Mouse (Mus musculus) stomach, postnatal 0 days (tissue): ENCODE measurements around the gene Igfbp2. TPM values are rescaled to one million over a fixed set of nuclear protein-coding genes. Genes with fewer than 3 reads are reported as not detected.

ENCODE experiments used
- ATAC-seq: fragments of 200-750 bp; cut with Nextera tagmentation; 2 replicates; pipeline ENCODE4 v1.8.0; 2017; ENCODE audit not compliant: low FRiP score, low TSS enrichment
- DNase-seq: peaks from one replicate; pipeline ENCODE4 v3.0.0-alpha.2; 2016; ENCODE audit warnings: low spot score
- H3K27ac ChIP-seq: fragments of 300-500 bp; sonication (generic); replicated peaks from 2 replicates; pipeline ENCODE4 v1.5.1; 2014; ENCODE audit warnings: mild to moderate bottlenecking, control low read depth
- H3K27me3 ChIP-seq: fragments of 300-500 bp; sonication (generic); 2 replicates; pipeline ENCODE4 v1.6.1; 2014; ENCODE audit warnings: low read length; ENCODE audit not compliant: control insufficient read depth, insufficient read depth
- H3K36me3 ChIP-seq: fragments of 300-500 bp; sonication (generic); 2 replicates; pipeline ENCODE4 v1.6.1; 2014; ENCODE audit warnings: low read length, mixed read lengths; ENCODE audit not compliant: control insufficient read depth, insufficient read depth
- H3K4me1 ChIP-seq: fragments of 300-500 bp; sonication (generic); replicated peaks from 2 replicates; pipeline ENCODE4 v1.6.1; 2014; ENCODE audit warnings: antibody characterized with exemption; ENCODE audit not compliant: control insufficient read depth, insufficient read depth
- H3K4me2 ChIP-seq: fragments of 300-500 bp; sonication (generic); replicated peaks from 2 replicates; pipeline ENCODE4 v1.6.1; 2014; ENCODE audit warnings: low read depth, mild to moderate bottlenecking, control low read depth, moderate library complexity
- H3K4me3 ChIP-seq: fragments of 300-500 bp; sonication (generic); 2 replicates; pipeline ENCODE4 v1.5.1; 2014; ENCODE audit warnings: low read depth, low read length, control low read depth
- H3K9ac ChIP-seq: fragments of 300-500 bp; sonication (generic); 2 replicates; pipeline ENCODE4 v1.6.1; 2014; ENCODE audit warnings: mild to moderate bottlenecking, low read length, control low read depth, mixed read lengths
- H3K9me3 ChIP-seq: fragments of 300-500 bp; sonication (generic); 2 replicates; pipeline ENCODE4 v1.6.1; 2016; ENCODE audit warnings: low read length; ENCODE audit not compliant: control insufficient read depth
- CTCF ChIP-seq: IDR thresholded peaks from 2 replicates; pipeline ENCODE4 v1.5.1; 2016; ENCODE audit warnings: antibody characterized with exemption, low read depth, mild to moderate bottlenecking, moderate library complexity
- EP300 ChIP-seq: optimal IDR thresholded peaks from 2 replicates; pipeline ENCODE3; 2016; ENCODE audit warnings: antibody characterized with exemption
- WGBS: fragments of 180-500 bp; shearing (Covaris S2); extraction: QIAGEN DNeasy Blood & Tissue Kit; methylation state at CpG from one replicate; pipeline ENCODE4 v1.1.7; 2014; 5-methylcytosine and 5-hydroxymethylcytosine counted together
- polyA plus RNA-seq: library from polyadenylated mRNA; unstranded; fragments of >200 nt; fragmentation: Nextera tagmentation; extraction: Ambion mirVana; gene quantifications from 2 replicates; pipeline ENCODE4 v1.2.1, GENCODE M21; 2015

The Igfbp2 gene
- polyA plus RNA-seq, 1 experiment from 2014 or later: 499 TPM

GRCm38 (mm10) chr1:72839791-72840190 lies 15.5 kb downstream of the Igfbp2 start:
- no peak for TF ChIP-seq EP300
- TF ChIP-seq CTCF: no peak
- WGBS: 83% methylated on average over 7 of the region's 7 CpGs
- Histone ChIP-seq H3K27ac (no peak overlapping the region), H3K9me3 (no peaks in the 10 kb centered on the region), H3K9ac (no peak overlapping the region), H3K4me1 (no peaks in the 10 kb centered on the region), H3K4me2 (no peak overlapping the region), H3K36me3 (no peaks in the 10 kb centered on the region), H3K27me3 (no peaks in the 10 kb centered on the region), H3K4me3 (no peak overlapping the region)
- ATAC-seq (no peak), DNase-seq (no peak)

DNA sequence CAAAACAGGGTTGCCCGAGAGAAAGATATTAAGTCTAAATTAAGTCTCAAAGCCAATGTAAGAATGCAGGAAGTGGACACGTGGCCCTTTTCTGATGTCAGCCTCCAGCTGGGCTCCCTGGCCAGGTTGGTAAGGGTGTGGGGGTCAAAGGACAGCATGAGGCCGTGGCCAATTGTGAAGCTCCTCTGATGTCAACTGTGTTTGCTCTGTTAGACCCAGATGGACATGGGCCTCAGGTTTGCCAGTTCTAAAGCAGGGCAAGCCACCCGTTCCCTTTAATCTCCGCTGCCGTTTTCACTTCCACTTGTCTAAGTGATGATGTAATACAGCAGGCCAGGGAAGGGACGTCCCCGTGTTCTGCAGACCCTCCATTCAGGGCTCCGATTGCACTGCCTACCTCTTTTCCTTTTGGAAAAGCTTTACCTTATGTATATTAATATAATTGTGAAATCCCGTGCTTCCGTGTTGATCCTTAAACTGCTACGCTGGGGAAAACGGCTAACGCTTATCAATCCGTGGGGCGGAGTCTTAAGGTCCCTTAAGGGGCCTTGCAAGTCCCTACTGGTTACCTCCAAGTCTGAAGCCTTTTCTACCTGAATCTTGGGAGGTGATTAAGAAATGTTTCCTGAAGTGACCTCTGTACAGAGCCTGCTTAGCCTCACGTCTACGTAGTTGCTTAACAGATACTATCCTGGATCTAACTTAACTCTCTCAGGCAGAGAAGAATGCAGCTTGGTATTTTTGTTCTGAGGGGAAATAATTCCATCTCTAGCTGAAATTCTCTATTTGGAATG lies 18.6 kb downstream of the Igfbp2 start:
- H3K27ac ChIP-seq: no peak overlapping the region; the same call in 1 of the 2 replicates
- ATAC-seq (peak; percentile 71), DNase-seq (no peak)
- peak overlapping the region; percentile 35 for H3K4me2 ChIP-seq
- TF ChIP-seq CTCF: no peak
- TF ChIP-seq EP300: no peak
- no peak overlapping the region for H3K4me3 ChIP-seq
- H3K27me3 ChIP-seq: no peaks in the 10 kb centered on the region
- H3K9ac ChIP-seq: no peak overlapping the region
- no peaks in the 10 kb centered on the region for H3K9me3 ChIP-seq
- no peaks in the 10 kb centered on the region for H3K4me1 ChIP-seq
- H3K36me3 ChIP-seq: no peaks in the 10 kb centered on the region
- 55% methylated on average over 18 of the region's 18 CpGs for WGBS

- 84% methylated on average over 6 of the region's 6 CpGs for WGBS
- DNase-seq (no peak), ATAC-seq (no peak)
- H3K4me3 ChIP-seq: no peak overlapping the region
- H3K4me1 ChIP-seq: no peaks in the 10 kb centered on the region
- H3K27me3 ChIP-seq: no peaks in the 10 kb centered on the region
- H3K9ac ChIP-seq: no peak overlapping the region
- no peaks in the 10 kb centered on the region for H3K36me3 ChIP-seq
- TF ChIP-seq EP300: no peak
- no peak for TF ChIP-seq CTCF
- H3K4me2 ChIP-seq: no peak overlapping the region
- no peaks in the 10 kb centered on the region for H3K9me3 ChIP-seq
- H3K27ac ChIP-seq: no peak overlapping the region
Observed at GRCm38 (mm10) chr1:72844675-72845074, 20.4 kb downstream of the Igfbp2 start.

GRCm38 (mm10) chr1:72847849-72848380 lies 23.6 kb downstream of the Igfbp2 start:
- no peak for DNase-seq
- no peak overlapping the region for H3K4me3 ChIP-seq
- TF ChIP-seq EP300 (no peak), CTCF (no peak)

DNA sequence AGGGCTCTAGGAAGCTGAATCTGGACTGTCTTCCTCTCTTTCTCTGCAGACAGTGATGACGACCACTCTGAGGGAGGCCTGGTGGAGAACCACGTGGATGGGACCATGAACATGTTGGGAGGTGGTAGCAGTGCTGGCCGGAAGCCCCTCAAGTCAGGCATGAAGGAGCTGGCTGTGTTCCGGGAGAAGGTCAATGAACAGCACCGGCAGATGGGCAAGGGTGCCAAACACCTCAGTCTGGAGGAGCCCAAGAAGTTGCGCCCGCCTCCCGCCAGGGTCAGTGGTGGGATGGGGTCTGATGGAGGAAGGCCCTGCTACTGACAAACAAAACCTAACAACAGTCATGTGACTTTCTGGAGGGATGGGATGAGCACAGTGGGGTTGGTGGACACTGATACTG lies 24.7 kb downstream of the Igfbp2 start:
- Histone ChIP-seq H3K27ac (no peak overlapping the region), H3K9ac (no peak overlapping the region)

More at GRCm38 (mm10) chr1:72847849-72848380, 23.6 kb downstream of the Igfbp2 start:
- H3K4me2 ChIP-seq: no peak overlapping the region
- WGBS: 84% methylated on average over 4 of the region's 4 CpGs
- H3K9me3 ChIP-seq: no peaks in the 10 kb centered on the region
- no peaks in the 10 kb centered on the region for H3K27me3 ChIP-seq
- no peaks in the 10 kb centered on the region for H3K36me3 ChIP-seq
- H3K27ac ChIP-seq: no peak overlapping the region
- no peak for ATAC-seq
- no peak overlapping the region for H3K9ac ChIP-seq
- no peaks in the 10 kb centered on the region for H3K4me1 ChIP-seq

GRCm38 (mm10) chr1:72853759-72854158 lies 29.5 kb downstream of the Igfbp2 start:
- no peak for ATAC-seq
- peaks cover 6% of the 10 kb centered on the region; the same call in 1 of the 2 replicates for H3K36me3 ChIP-seq
- TF ChIP-seq CTCF: no peak
- no peak for TF ChIP-seq EP300
- H3K9ac ChIP-seq: no peak overlapping the region
- H3K9me3 ChIP-seq: no peaks in the 10 kb centered on the region
- H3K4me1 ChIP-seq: no peaks in the 10 kb centered on the region
- H3K4me3 ChIP-seq: no peak overlapping the region
- H3K27me3 ChIP-seq: no peaks in the 10 kb centered on the region
- WGBS: 75% methylated on average over 1 of the region's 1 CpGs
- no peak for DNase-seq
- H3K27ac ChIP-seq: no peak overlapping the region
- H3K4me2 ChIP-seq: no peak overlapping the region

More for the DNA sequence above, 24.7 kb downstream of the Igfbp2 start:
- no peaks in the 10 kb centered on the region for H3K27me3 ChIP-seq
- no peaks in the 10 kb centered on the region for H3K36me3 ChIP-seq
- no peak overlapping the region for H3K4me2 ChIP-seq
- no peaks in the 10 kb centered on the region for H3K9me3 ChIP-seq
- ATAC-seq (no peak), DNase-seq (no peak)
- no peaks in the 10 kb centered on the region for H3K4me1 ChIP-seq
- TF ChIP-seq EP300 (no peak), CTCF (no peak)
- WGBS: 89% methylated on average over 8 of the region's 8 CpGs
- H3K4me3 ChIP-seq: no peak overlapping the region
